Mouse (Mus musculus) kidney, postnatal 10 days (tissue): ENCODE measurements around the gene Znrd1.

Experiments used
- DNase-seq: peaks from one replicate; pipeline ENCODE4 v3.0.0; 2021; ENCODE audit warnings: mixed read lengths

Znrd1 gene

DNA sequence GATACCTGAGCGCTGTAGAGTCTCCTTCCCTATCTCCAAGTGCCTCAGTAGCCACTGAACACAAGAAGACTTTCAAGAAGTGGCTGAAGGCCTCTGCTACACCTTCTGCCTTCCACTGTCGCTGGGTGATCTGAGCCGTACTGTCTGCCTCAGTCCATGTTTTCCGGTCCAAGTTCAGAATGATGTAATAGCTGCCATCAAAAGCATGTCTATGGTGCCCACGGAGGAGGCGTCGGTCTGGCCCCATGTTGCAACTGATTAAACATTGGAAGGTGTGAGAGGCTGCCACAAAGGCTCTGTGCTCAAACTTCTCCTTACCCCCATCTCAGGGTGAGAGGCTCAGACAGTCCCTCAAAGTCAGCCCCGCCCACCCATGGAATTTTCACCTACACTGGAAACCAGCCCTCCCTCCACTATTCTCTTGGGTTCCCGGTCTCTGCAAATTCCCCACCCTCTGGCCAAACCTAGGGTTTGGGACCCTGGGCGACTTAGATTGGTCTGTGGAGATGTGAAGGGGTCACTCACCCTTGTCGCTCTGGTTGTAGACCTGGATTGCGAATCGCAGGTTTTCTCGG, 12.0 kb upstream of the Znrd1 start:
- DNase-seq: no peak

DNA sequence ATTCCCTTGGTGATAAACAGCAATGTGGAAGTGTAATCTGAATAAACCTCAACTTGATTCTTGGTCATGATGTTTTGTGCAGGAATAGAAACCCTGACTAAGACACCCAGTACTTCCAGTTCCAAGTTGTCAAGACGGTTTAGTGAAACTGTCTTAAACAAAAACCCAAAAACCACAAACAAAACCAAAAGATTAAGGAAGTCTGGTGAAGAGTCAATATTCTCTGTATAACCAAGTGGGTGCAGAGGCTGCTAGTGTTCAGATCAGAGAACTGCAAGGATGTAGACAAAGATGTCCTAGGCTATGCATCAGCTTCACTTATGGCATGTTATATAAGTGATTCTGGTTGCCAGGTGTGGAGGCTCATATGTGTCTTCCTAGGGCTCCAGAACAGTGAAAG, 8.5 kb upstream of the Znrd1 start:
- DNase-seq: no peak

- no peak for DNase-seq
These were observed 2.8 kb upstream of the Znrd1 start for GRCm38 (mm10) chr17:36961125-36961524.

- peak; percentile 29 for DNase-seq
These were observed 525 bp upstream of the Znrd1 start for GRCm38 (mm10) chr17:36958884-36959283.

DNA sequence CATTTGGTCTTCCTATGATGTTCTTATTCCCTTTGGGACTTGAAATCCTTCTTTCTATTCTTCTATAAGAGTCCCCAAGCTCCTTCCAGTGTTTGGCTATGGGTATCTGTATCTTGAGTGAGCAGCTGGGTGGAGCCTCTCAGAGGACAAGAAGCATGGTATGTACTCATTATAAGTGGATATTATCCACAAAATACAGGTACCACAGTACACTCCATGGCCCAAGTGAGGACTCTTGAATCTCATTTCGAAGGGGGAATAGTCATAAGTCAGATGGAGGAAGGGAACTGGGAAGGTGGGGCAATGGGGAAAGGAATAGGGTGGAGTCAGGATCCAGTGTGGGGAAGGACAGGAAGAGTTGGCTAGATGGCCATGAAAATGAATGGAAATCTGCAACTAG, 5.3 kb downstream of the Znrd1 start:
- DNase-seq: no peak

GRCm38 (mm10) chr17:36952631-36953030, 5.7 kb downstream of the Znrd1 start:
- DNase-seq: no peak

DNA sequence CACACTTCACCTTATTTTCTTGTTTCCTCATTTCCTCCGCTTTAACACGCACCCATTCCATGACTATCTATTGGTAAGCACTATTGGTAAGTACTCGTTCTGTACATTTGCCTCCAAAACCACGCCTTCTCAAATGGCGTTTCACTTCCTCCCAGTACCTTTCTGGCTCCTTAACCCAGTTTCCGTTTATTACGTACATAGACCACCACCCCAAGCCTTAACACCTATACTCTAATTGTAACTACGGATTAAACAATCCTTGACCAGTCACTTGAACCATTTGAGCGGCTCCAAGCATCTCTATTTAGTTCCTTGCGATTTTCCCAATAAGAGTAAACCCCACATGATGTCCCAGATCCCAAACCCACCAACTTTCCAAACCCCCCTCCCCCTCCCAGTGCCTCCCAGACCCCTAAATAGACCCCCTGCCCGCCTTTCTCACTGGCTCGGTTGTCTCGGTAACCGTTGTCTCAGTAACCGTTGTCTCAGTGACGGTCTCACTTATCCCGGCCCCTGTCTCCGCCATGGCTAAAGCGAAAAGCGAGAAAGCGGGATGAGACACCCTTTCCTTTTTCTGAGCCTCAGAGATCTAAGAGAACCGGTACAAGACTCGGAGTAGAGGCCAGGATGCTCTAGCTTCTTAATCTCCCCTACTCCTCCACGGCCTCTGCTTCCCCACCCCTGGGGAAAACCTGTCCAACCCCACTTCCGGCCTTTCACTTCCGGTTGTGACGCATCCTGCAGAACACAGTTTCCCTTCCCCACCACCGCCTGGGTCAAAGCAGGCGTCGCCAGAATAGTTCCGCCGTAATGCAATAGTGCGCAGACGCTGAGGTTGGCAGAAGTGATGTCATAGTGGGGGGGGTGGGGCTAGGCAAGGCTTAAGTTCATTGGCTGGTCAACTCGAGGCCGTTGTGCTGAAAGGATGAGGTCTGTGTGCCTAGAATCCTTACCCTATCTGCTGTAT, 7.1 kb downstream of the Znrd1 start, which contains the start of gene Ppp1r11:
Gene Ppp1r11 (minus strand): TSS at position 761 of the 967 bp plus-strand sequence.
- peak; percentile 98 for DNase-seq

- DNase-seq: no peak
These were observed 9.1 kb downstream of the Znrd1 start for GRCm38 (mm10) chr17:36949265-36949664.

DNA sequence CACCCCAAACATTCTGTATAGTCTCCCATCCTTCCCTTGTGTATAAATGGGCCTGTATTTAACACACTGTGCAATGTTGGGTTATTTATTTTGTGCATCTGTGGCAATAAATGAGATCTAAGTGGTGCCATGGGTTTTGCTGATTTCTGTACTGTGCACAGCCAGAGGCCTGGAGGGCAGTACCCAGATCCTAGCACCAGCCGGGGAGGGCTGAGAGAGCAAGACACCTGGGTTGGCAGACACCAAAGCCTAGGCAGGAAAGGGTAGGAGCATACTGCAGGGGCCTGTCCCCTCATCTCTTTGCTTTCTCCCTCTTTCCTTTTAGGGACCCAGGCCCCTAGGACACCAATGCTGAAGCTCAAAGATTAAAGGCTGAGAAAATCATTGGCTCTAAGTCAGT, 10.1 kb downstream of the Znrd1 start:
- no peak for DNase-seq

DNA sequence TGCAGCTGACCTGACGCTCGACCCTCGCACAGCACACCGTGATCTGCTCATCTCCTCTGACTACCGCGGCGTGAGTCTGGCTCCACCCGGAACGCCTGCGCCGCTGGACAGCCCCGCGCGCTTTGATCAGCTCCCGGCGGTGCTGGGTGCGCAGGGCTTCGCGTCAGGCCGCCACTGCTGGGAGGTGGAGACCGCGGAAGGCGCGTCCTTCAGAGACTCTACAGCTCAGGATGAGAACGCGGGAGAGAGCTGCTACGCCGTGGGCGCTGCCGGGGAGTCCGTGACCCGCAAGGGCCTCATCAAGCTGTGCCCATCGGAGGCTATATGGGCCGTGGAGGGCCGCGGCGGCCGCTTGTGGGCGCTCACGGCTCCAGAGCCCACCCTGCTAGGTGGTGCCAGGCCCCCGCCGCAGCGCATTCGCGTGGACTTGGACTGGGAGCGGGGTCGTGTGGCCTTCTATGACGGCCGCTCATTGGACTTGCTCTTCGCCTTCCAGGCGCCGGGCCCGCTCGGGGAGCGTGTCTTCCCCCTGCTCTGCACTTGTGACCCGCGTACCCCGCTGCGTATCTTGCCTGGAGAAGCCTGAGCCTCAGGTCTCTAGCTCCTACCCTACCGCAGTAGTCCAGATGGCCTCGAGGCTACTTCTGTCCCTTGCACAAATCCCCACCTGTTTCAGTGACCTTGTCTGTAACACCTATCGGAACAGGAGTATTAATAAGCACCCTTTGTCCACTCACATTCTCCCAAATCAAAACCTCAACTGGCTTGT, 11.1 kb downstream of the Znrd1 start:
- peak; percentile 71 for DNase-seq

DNA sequence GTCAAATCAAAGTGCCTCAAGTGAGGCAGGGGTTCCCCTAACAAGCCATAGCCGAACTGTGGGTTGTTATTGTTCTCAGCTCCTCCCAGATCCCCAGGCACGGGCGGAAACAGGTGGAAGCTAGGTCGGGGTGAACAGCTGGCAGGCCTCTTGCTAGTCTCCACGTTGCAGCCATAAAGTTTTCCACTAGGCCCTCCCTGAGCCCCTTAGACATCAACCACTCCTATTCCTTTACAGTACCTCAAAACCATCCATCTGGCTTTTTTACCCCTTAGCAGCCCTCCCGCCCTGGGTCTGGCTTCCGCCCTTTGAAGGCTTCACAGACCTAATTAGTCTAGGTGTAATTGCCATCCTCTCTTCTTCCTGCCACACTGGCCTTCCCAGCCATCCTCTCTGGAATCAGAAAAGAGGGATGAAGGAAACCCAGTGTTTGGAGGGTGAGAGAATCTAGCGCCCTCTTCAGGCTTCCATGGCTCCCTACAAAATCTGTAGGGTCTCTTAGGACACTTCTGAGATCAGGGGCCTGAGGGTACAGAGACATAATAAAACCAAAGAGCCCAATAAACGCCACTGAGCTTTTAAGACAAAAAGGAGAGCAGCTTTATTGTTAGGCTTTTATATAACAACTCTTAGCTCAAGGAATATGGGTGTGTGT, 14.1 kb downstream of the Znrd1 start:
- no peak for DNase-seq

DNA sequence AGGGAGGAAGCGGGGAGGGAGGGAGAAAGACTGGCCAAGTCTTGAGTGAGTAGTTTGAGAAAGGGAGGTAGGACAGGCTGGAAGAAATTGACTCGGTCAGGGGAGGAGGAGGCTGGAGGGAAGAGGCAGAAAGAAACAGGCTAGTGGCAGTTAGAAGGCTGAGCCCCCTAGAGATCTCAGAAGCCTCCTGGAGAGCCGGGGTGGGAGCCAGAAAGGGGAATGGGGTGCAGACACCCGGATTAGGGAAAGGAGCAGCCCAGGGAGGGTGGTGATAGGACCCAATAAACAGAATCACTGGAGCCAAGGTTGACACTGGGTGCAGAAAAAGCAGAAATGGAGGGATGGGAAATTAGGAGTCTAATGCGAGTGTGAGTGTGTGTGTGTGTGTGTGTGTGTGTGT, 14.7 kb downstream of the Znrd1 start:
- DNase-seq: no peak

DNA sequence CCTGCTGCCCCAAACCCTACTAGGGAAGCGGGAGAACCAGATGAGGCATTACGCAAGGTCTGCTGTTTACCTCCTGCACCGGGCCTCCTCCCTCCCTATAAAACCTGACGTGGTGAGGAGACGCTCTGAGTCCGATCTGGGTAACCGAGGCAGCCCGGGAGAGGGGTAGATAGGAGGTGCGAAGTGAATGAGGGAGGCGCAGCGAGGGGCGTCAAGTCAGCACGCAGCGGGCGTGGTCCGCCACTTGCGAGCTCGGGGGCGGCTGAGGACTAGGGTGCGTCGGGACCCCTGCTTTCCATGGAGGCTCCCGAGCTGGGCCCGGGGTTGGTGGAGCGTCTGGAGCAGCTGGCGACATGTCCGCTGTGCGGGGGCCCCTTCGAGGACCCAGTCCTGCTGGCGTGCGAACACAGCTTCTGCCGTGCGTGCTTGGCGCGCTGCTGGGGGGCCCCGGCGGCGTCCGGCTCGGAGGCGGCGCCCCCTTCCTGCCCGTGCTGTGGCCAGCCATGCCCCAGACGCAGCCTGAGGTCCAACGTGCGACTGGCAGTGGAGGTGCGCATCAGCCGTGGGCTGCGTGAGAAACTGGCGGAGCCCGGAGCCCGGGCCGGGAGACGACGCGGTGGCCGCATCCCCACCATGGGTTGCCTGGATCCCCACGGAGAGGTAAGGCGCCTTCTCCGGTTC, 15.4 kb downstream of the Znrd1 start, which contains the start of gene Rnf39:
Gene Rnf39 (plus strand): TSS at position 128 of the 681 bp plus-strand sequence.
- DNase-seq: peak; percentile 24

- peak; percentile 61 for DNase-seq
These were observed 16.0 kb downstream of the Znrd1 start for GRCm38 (mm10) chr17:36942391-36942790.

GRCm38 (mm10) chr17:36938056-36938455, 20.3 kb downstream of the Znrd1 start:
- DNase-seq: no peak

DNA sequence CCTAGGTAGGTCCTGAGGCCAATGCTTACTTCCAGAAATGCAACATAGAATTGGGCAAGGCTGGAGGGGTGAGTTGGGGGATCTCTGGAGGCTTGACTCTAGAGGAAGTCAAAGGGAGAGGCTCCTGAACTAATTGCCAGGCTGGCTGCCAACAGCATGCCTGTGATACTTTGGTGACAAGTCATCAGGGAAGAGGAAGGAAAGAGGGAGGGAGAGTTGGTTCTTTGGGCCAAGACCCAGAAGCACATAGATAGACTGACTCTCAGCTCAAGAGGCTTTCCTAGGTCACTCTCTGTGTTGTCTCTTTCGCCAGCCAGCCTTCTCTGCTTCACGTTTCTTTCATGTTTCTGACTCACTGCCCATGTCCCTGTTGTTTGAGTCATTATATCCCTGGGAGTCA, 26.6 kb downstream of the Znrd1 start:
- DNase-seq: peak; percentile 63

DNA sequence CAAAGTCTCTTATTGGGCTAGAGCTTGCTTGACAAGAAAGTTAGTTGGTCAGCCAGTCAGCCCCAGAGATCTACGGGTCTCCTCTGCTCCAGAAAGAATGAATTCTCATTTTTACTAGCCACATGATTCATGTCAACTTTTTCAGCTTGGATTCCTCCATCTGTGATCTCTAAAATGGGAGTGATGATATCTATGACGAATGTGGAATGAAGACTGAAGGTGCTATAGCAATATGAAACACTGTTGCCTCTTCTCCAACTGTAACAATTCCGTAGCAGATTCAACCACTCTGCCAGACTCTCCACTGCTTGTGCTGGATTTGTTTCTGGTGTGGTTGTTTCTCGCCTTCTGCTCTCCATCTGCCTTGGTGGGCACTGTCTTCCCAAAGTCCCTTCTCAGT, 27.2 kb downstream of the Znrd1 start:
- DNase-seq: no peak

DNA sequence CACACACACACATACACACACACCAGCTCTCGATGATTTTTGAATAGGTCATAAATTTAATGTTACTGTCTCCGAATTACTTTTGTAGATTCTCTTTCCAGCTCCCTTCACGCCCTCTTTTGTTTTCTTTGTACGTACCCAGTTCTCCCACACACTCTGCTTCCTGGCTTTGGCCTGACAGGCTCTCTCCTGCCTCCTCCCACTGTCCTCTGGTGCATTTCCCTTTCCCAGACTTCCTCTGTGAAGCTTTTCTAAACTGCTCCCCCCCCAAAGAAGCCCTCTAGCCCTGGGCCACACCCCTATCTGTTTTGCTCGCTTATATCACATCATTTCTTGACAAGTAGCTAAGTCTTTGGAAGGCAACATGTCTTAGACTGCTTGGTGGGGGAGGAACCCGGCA, 28.1 kb downstream of the Znrd1 start:
- peak; percentile 30 for DNase-seq

GRCm38 (mm10) chr17:36929236-36929932, 29.0 kb downstream of the Znrd1 start:
- no peak for DNase-seq

GRCm38 (mm10) chr17:36927496-36928120, 30.8 kb downstream of the Znrd1 start:
- no peak for DNase-seq

GRCm38 (mm10) chr17:36923491-36923890, 34.9 kb downstream of the Znrd1 start:
- no peak for DNase-seq
